Mouse (Mus musculus): ENCODE measurements around the gene Ankrd50. TPM values are rescaled to one million over a fixed set of nuclear protein-coding genes. Genes with fewer than 3 reads are reported as not detected.

Gene Ankrd50
- 65.5 TPM for polyA plus RNA-seq (2021)

- POLR2A ChIA-PET = interaction anchor here (0.8 kb wide), 1 partner anchor 1443 kb away, joined by 4 read pairs; no protein-coding TSS in a partner anchor
- in situ Hi-C loops (cut with MboI; ENCODE audit: low pct_unique_long_range_greater_than_20kb) = loop anchor here (25.0 kb wide), 1 partner anchor 353 kb away; no protein-coding TSS in a partner anchor
These were observed at the start of gene Ankrd50 for GRCm38 (mm10) chr3:38484191-38485106. Ankrd50 (minus strand) TSS chr3:38484844.

GRCm38 (mm10) chr3:38534245-38534644 lies 49.6 kb upstream of the Ankrd50 start:
- POLR2A ChIA-PET = no interaction called here
- H3K27me3 ChIP-seq = no peaks in the 10 kb centered on the region
- ATAC-seq (no peak), DNase-seq (ENCODE audit: low read depth, low spot score) (no peak)
- in situ Hi-C loops (cut with MboI; ENCODE audit: low pct_unique_long_range_greater_than_20kb) = no loop called here
- CTCF ChIA-PET = interaction anchor here (0.7 kb wide), 1 partner anchor 10 kb away, joined by 3 read pairs; no protein-coding TSS in a partner anchor
- TF ChIP-seq CTCF (IDR thresholded peaks at IDR 0.05) = no peak

More at GRCm38 (mm10) chr3:38484191-38485106, at the start of gene Ankrd50:
- ATAC-seq = peak; percentile 97
- CTCF ChIA-PET = no interaction called here
- no peaks in the 10 kb centered on the region for H3K27me3 ChIP-seq
- peak; percentile 99 for DNase-seq (ENCODE audit: low read depth, low spot score)
- no peak for TF ChIP-seq CTCF (IDR thresholded peaks at IDR 0.05)

DNA sequence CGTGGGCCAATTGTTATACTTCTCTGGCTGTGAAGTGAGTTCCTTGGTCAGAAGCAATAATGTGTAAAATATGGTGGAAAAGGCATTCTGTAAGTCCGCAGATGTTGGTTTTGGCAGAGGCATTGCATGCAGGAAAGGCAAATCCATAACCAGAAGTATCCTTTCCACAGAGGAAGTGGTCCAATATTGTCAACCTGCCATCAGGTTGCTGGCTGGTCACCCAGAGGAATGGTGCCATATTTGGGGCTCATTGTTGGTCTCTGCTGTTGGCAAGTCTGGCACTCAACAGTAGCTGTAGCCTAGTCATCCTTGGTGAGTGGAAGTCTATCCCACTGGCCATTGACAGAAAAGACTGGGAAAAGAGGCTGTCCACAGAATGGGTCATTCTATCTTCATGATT lies 35.8 kb upstream of the Ankrd50 start:
- DNase-seq (ENCODE audit: low read depth, low spot score) (no peak), ATAC-seq (no peak)
- ChIA-PET POLR2A (no interaction called here), CTCF (interaction anchor here (0.8 to 1.6 kb wide), 3 partner anchors 9 to 41 kb away, joined by 3 to 10 read pairs (median 3); no protein-coding TSS in a partner anchor)
- in situ Hi-C loops (cut with MboI; ENCODE audit: low pct_unique_long_range_greater_than_20kb) = no loop called here
- no peak for TF ChIP-seq CTCF (IDR thresholded peaks at IDR 0.05)
- H3K27me3 ChIP-seq = no peaks in the 10 kb centered on the region

- in situ Hi-C loops (cut with MboI; ENCODE audit: low pct_unique_long_range_greater_than_20kb) = no loop called here
These were observed 35.3 kb upstream of the Ankrd50 start for GRCm38 (mm10) chr3:38519971-38520370.

GRCm38 (mm10) chr3:38503606-38504005 lies 19.0 kb upstream of the Ankrd50 start:
- no peak for DNase-seq (ENCODE audit: low read depth, low spot score)
- ChIA-PET POLR2A (no interaction called here), CTCF (no interaction called here)
- in situ Hi-C loops (cut with MboI; ENCODE audit: low pct_unique_long_range_greater_than_20kb) = no loop called here
- no peak for ATAC-seq
- H3K27me3 ChIP-seq = peaks cover 15% of the 10 kb centered on the region
- no peak for TF ChIP-seq CTCF (IDR thresholded peaks at IDR 0.05)

More at GRCm38 (mm10) chr3:38519971-38520370, 35.3 kb upstream of the Ankrd50 start:
- POLR2A ChIA-PET = no interaction called here
- ATAC-seq (no peak), DNase-seq (ENCODE audit: low read depth, low spot score) (no peak)
- no peaks in the 10 kb centered on the region for H3K27me3 ChIP-seq
- TF ChIP-seq CTCF (IDR thresholded peaks at IDR 0.05) = no peak
- CTCF ChIA-PET = interaction anchor here (1.6 kb wide), 1 partner anchor 10 kb away, joined by 10 read pairs; no protein-coding TSS in a partner anchor

- ChIA-PET POLR2A (no interaction called here), CTCF (no interaction called here)
- no peak for TF ChIP-seq CTCF (IDR thresholded peaks at IDR 0.05)
- DNase-seq (ENCODE audit: low read depth, low spot score) = no peak
- H3K27me3 ChIP-seq = peaks cover 15% of the 10 kb centered on the region
- no peak for ATAC-seq
- in situ Hi-C loops (cut with MboI; ENCODE audit: low pct_unique_long_range_greater_than_20kb) = no loop called here
These were observed 17.5 kb upstream of the Ankrd50 start for GRCm38 (mm10) chr3:38502156-38502555.

- no peak for DNase-seq (ENCODE audit: low read depth, low spot score)
- ChIA-PET CTCF (no interaction called here), POLR2A (no interaction called here)
- no peak for TF ChIP-seq CTCF (IDR thresholded peaks at IDR 0.05)
- in situ Hi-C loops (cut with MboI; ENCODE audit: low pct_unique_long_range_greater_than_20kb) = no loop called here
- H3K27me3 ChIP-seq = peaks cover 15% of the 10 kb centered on the region
- no peak for ATAC-seq
These were observed 17.1 kb upstream of the Ankrd50 start for GRCm38 (mm10) chr3:38501739-38502138.

DNA sequence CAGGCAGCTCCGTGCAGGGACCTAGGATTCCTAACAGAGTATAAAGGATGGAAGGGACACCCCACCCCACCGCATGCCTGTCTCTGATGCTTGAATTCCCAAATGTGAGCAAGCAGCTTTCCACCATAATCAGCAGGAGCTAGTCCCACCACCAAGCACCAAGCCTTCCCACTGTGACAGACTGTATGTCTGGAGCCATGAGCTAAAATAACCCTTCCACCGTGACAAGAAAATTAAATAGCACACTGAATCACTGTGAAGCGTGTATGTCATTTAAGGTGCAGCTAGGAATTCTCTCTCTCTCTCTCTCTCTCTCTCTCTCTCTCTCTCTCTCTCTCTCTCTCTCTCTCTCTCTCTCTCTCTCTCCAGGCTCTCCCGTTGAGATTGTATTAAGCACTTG lies 16.7 kb upstream of the Ankrd50 start:
- in situ Hi-C loops (cut with MboI; ENCODE audit: low pct_unique_long_range_greater_than_20kb) = no loop called here
- peaks cover 15% of the 10 kb centered on the region for H3K27me3 ChIP-seq
- no peak for DNase-seq (ENCODE audit: low read depth, low spot score)
- CTCF ChIA-PET = no interaction called here
- no peak for ATAC-seq
- POLR2A ChIA-PET = no interaction called here
- TF ChIP-seq CTCF (IDR thresholded peaks at IDR 0.05) = no peak

DNA sequence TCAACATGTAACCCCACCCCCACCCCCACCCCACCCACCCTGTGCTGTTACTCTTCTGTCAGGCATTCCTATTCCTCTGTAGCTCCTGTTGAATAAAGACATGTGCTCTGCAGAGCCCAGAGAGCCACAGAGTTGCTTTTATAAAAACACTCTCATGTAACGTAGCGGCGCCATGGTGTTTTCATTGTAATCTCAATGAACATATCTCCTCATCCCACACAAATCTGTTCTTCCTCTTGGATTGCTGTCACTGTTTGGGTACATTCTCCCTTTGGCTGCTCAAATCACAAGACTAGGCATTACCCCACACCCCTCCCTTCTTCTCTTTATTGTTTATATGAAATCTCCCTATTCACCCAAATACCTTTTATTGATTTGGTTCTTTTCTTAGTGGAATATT lies 13.9 kb upstream of the Ankrd50 start:
- no peak for ATAC-seq
- in situ Hi-C loops (cut with MboI; ENCODE audit: low pct_unique_long_range_greater_than_20kb) = loop anchor here (25.0 kb wide), 1 partner anchor 339 kb away; no protein-coding TSS in a partner anchor
- H3K27me3 ChIP-seq = peaks cover 12% of the 10 kb centered on the region
- ChIA-PET POLR2A (no interaction called here), CTCF (interaction anchor here (3.1 kb wide), 1 partner anchor 18 kb away, joined by 9 read pairs; no protein-coding TSS in a partner anchor)
- no peak for TF ChIP-seq CTCF (IDR thresholded peaks at IDR 0.05)
- DNase-seq (ENCODE audit: low read depth, low spot score) = no peak

DNA sequence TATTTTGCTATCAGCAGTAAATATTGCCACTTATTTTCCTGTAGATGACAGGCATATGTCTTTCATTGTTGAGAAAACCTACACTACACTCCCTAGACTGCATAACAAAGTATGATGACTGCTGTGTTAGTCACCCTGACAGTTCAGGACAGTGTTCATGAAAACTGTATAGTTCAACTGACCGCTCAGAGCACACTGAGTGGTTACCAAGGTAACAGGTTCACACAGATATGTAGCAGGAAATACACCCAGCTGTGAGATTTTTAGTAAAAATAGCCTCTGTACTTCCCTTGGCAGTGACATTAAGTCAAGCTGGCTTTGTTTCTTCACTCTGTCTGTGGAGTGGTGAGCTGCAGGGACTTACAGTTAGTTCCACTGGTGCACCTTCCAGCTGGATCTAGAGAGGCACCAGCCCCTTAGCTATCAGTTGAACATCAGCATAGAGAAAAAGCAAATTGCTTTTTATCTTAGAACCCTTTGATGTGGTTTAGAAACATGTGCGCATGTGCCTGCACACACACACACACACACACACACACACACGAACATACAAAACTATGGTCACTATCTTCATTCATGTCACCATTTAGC lies 12.2 kb upstream of the Ankrd50 start:
- in situ Hi-C loops (cut with MboI; ENCODE audit: low pct_unique_long_range_greater_than_20kb) = loop anchor here (25.0 kb wide), 1 partner anchor 340 kb away; no protein-coding TSS in a partner anchor
- TF ChIP-seq CTCF (IDR thresholded peaks at IDR 0.05) = no peak
- ATAC-seq (no peak), DNase-seq (ENCODE audit: low read depth, low spot score) (no peak)
- CTCF ChIA-PET = interaction anchor here (1.0 to 3.1 kb wide), 3 partner anchors 8 to 20 kb away, joined by 3 to 9 read pairs (median 3); no protein-coding TSS in a partner anchor
- H3K27me3 ChIP-seq = peaks cover 12% of the 10 kb centered on the region
- POLR2A ChIA-PET = no interaction called here

- ATAC-seq (no peak), DNase-seq (ENCODE audit: low read depth, low spot score) (no peak)
- in situ Hi-C loops (cut with MboI; ENCODE audit: low pct_unique_long_range_greater_than_20kb) = loop anchor here (25.0 kb wide), 1 partner anchor 346 kb away; no protein-coding TSS in a partner anchor
- H3K27me3 ChIP-seq = no peaks in the 10 kb centered on the region
- POLR2A ChIA-PET = no interaction called here
- TF ChIP-seq CTCF (IDR thresholded peaks at IDR 0.05) = no peak
- CTCF ChIA-PET = no interaction called here
These were observed 7.1 kb upstream of the Ankrd50 start for GRCm38 (mm10) chr3:38491702-38492101.
